Mouse (Mus musculus) heart, embryonic 12.5 days (tissue): Measurements from ENCODE around the gene Degs2. TPM values are rescaled to one million over a fixed set of nuclear protein-coding genes. Genes with fewer than 3 reads are reported as not detected.

Experiments
- microRNA counts: library from miRNA; unstranded; fragments of <30 nt; microRNA quantifications from one replicate; lab custom pipeline; 2017
- microRNA-seq: library from miRNA; unstranded; fragments of <30 nt; microRNA quantifications from one replicate; pipeline ENCODE4, GENCODE M21; 2017
- polyA plus RNA-seq: library from polyadenylated mRNA; unstranded; fragments of >200 nt; fragmentation: Nextera tagmentation; extraction: Ambion mirVana; gene quantifications from 2 replicates; pipeline ENCODE4 v1.2.1, GENCODE M21; 2016

The Degs2 gene
- polyA plus RNA-seq, 1 experiment from 2014 or later, result 1.0 TPM

MicroRNAs encoded within 50 kb of the gene (microRNA counts, 519-probe panel; counts per million panel counts)
- microRNA mmu-miR-342-3p (lab: Ali Mortazavi, UCI) (5,639 counts per million, percentile 72 among the panel's probes with 10 or more counts), microRNA mmu-miR-342-5p (lab: Ali Mortazavi, UCI) (not detected)

Small RNA genes within 50 kb of the gene (microRNA-seq; reads per million reads assigned to microRNA genes)
- gene Gm23872 (not detected), gene Mir342 (5,130 reads per million, percentile 92 among the genes with 10 or more reads in this experiment)

Other genes with a start within 250 kb of the Degs2 start
- 43.0 and 43.1 TPM in 2 replicates for gene Evl, start 147.6 kb downstream of the Degs2 start, polyA plus RNA-seq
- 16.0 and 18.8 TPM in 2 replicates for gene Yy1, start 90.7 kb upstream of the Degs2 start, polyA plus RNA-seq
- gene Slc25a29, start 133.6 kb upstream of the Degs2 start, polyA plus RNA-seq, result 3.0 and 3.3 TPM in 2 replicates
- 5.2 and 5.4 TPM in 2 replicates for gene Slc25a47, start 133.7 kb upstream of the Degs2 start, polyA plus RNA-seq
- gene Wdr25, start 191.3 kb upstream of the Degs2 start, polyA plus RNA-seq, result 5.6 and 5.8 TPM in 2 replicates
- gene Wars, start 191.9 kb upstream of the Degs2 start, polyA plus RNA-seq, result 70.0 and 71.5 TPM in 2 replicates